Mouse (Mus musculus) kidney, postnatal 0 days (tissue): Measurements from ENCODE around the gene H2-DMb1. TPM values are rescaled to one million over a fixed set of nuclear protein-coding genes. Genes with fewer than 3 reads are reported as not detected.

Source experiments
- ATAC-seq: fragments of 200-750 bp; cut with Nextera tagmentation; replicated peaks from 2 replicates; pipeline ENCODE4 v1.8.0; 2017; ENCODE audit warnings: low read depth, moderate number of reproducible peaks, moderate TSS enrichment, moderate library complexity; ENCODE audit not compliant: low FRiP score
- DNase-seq: peaks from one replicate; pipeline ENCODE4 v3.0.0-alpha.2; 2016; ENCODE audit warnings: low spot score
- H3K27ac ChIP-seq: fragments of 300-500 bp; sonication (generic); 2 replicates; pipeline ENCODE4 v1.5.1; 2014; ENCODE audit warnings: mild to moderate bottlenecking
- H3K27me3 ChIP-seq: fragments of 300-500 bp; sonication (generic); 2 replicates; pipeline ENCODE4 v1.6.1; 2014; ENCODE audit warnings: low read length, mixed read lengths; ENCODE audit not compliant: insufficient read depth
- H3K36me3 ChIP-seq: fragments of 300-500 bp; sonication (generic); 2 replicates; pipeline ENCODE4 v1.6.1; 2014; ENCODE audit warnings: low read length, mixed read lengths; ENCODE audit not compliant: insufficient read depth
- H3K4me1 ChIP-seq: fragments of 300-500 bp; sonication (generic); replicated peaks from 2 replicates; pipeline ENCODE4 v1.6.1; 2014; ENCODE audit warnings: antibody characterized with exemption, low read length, mixed read lengths; ENCODE audit not compliant: insufficient read depth
- H3K4me2 ChIP-seq: fragments of 300-500 bp; sonication (generic); 2 replicates; pipeline ENCODE4 v1.6.1; 2014; ENCODE audit warnings: mild to moderate bottlenecking, low read length, moderate library complexity, mixed read lengths
- H3K4me3 ChIP-seq: fragments of 300-500 bp; sonication (generic); replicated peaks from 2 replicates; pipeline ENCODE4 v1.5.1; 2014; ENCODE audit warnings: low read depth, low read length
- H3K9ac ChIP-seq: fragments of 300-500 bp; sonication (generic); 2 replicates; pipeline ENCODE4 v1.6.1; 2014; ENCODE audit warnings: low read depth, low read length
- H3K9me3 ChIP-seq: fragments of 300-500 bp; sonication (generic); replicated peaks from 2 replicates; pipeline ENCODE4 v1.6.1; 2016; ENCODE audit warnings: low read length, inconsistent platforms, mixed read lengths
- CTCF ChIP-seq: IDR thresholded peaks from 2 replicates; pipeline ENCODE4 v1.5.1; 2016; ENCODE audit warnings: antibody characterized with exemption, low read depth, mild to moderate bottlenecking, moderate library complexity
- WGBS: fragments of 180-500 bp; shearing (Covaris S2); extraction: QIAGEN DNeasy Blood & Tissue Kit; methylation state at CpG from one replicate; pipeline ENCODE4 v1.1.7; 2014; 5-methylcytosine and 5-hydroxymethylcytosine counted together
- polyA plus RNA-seq: library from polyadenylated mRNA; unstranded; fragments of >200 nt; fragmentation: Nextera tagmentation; extraction: Ambion mirVana; gene quantifications from 2 replicates; pipeline ENCODE4 v1.2.1, GENCODE M21; 2015

The H2-DMb1 gene
- polyA plus RNA-seq, 1 experiment from 2014 or later = 12.9 TPM

GRCm38 (mm10) chr17:34199050-34199619 lies 46.3 kb downstream of the H2-DMb1 start:
- WGBS = 70% methylated on average over 12 of the region's 12 CpGs
- H3K9ac ChIP-seq = no peak overlapping the region
- peaks cover 8% of the 10 kb centered on the region for H3K27me3 ChIP-seq
- no peak for DNase-seq
- H3K9me3 ChIP-seq = no peaks in the 10 kb centered on the region
- H3K36me3 ChIP-seq = 0 out of 2 replicates have a peak, but pooled peaks cover 4% of the 10 kb centered on the region
- H3K4me1 ChIP-seq = no peaks in the 10 kb centered on the region
- H3K4me3 ChIP-seq = no peak overlapping the region
- H3K4me2 ChIP-seq = peak overlapping the region; percentile 78; the same call in 1 of the 2 replicates
- H3K27ac ChIP-seq = no peak overlapping the region
- no peak for ATAC-seq
- TF ChIP-seq CTCF = no peak

GRCm38 (mm10) chr17:34200047-34200446 lies 47.2 kb downstream of the H2-DMb1 start:
- no peaks in the 10 kb centered on the region for H3K9me3 ChIP-seq
- TF ChIP-seq CTCF = no peak
- H3K4me2 ChIP-seq = no peak overlapping the region
- H3K27me3 ChIP-seq = peaks cover 8% of the 10 kb centered on the region
- H3K9ac ChIP-seq = no peak overlapping the region
- ATAC-seq (no peak), DNase-seq (no peak)
- H3K36me3 ChIP-seq = no peaks in the 10 kb centered on the region
- no peaks in the 10 kb centered on the region; the same call in 1 of the 2 replicates for H3K4me1 ChIP-seq
- 88% methylated on average over 10 of the region's 10 CpGs for WGBS
- no peak overlapping the region for H3K27ac ChIP-seq
- no peak overlapping the region for H3K4me3 ChIP-seq

- H3K27me3 ChIP-seq = peaks cover 8% of the 10 kb centered on the region
- 86% methylated on average over 16 of the region's 16 CpGs for WGBS
- no peak overlapping the region for H3K27ac ChIP-seq
- no peak for TF ChIP-seq CTCF
- ATAC-seq = no peak
- H3K9me3 ChIP-seq = no peaks in the 10 kb centered on the region
- H3K4me1 ChIP-seq = no peaks in the 10 kb centered on the region; the same call in 1 of the 2 replicates
- DNase-seq = no peak
- no peak overlapping the region for H3K4me2 ChIP-seq
- H3K36me3 ChIP-seq = no peaks in the 10 kb centered on the region
- no peak overlapping the region for H3K9ac ChIP-seq
- no peak overlapping the region for H3K4me3 ChIP-seq
Observed at GRCm38 (mm10) chr17:34200772-34201505, 48.1 kb downstream of the H2-DMb1 start.

GRCm38 (mm10) chr17:34201506-34202055 lies 48.7 kb downstream of the H2-DMb1 start:
- no peak for DNase-seq
- H3K4me2 ChIP-seq = no peak overlapping the region
- no peaks in the 10 kb centered on the region for H3K9me3 ChIP-seq
- no peak for TF ChIP-seq CTCF
- ATAC-seq = no peak
- no peak overlapping the region for H3K4me3 ChIP-seq
- H3K9ac ChIP-seq = no peak overlapping the region
- H3K27me3 ChIP-seq = peaks cover 2% of the 10 kb centered on the region
- WGBS = 66% methylated on average over 7 of the region's 7 CpGs
- no peaks in the 10 kb centered on the region for H3K36me3 ChIP-seq
- no peak overlapping the region for H3K27ac ChIP-seq
- no peaks in the 10 kb centered on the region; the same call in 1 of the 2 replicates for H3K4me1 ChIP-seq

GRCm38 (mm10) chr17:34202760-34203442 lies 50.0 kb downstream of the H2-DMb1 start:
- H3K4me2 ChIP-seq = no peak overlapping the region
- DNase-seq = no peak
- ATAC-seq = no peak; the same call in 1 of the 2 replicates
- H3K9ac ChIP-seq = no peak overlapping the region
- 80% methylated on average over 4 of the region's 4 CpGs for WGBS
- no peak overlapping the region for H3K4me3 ChIP-seq
- no peaks in the 10 kb centered on the region; the same call in 1 of the 2 replicates for H3K27me3 ChIP-seq
- no peak overlapping the region for H3K27ac ChIP-seq
- no peaks in the 10 kb centered on the region for H3K36me3 ChIP-seq
- no peaks in the 10 kb centered on the region for H3K9me3 ChIP-seq
- no peaks in the 10 kb centered on the region; the same call in 1 of the 2 replicates for H3K4me1 ChIP-seq
- TF ChIP-seq CTCF = no peak

GRCm38 (mm10) chr17:34203444-34203843 lies 50.6 kb downstream of the H2-DMb1 start, which contains the start of gene Tap2:
TSS of gene Tap2 (plus strand) at chr17:34203527.
- 78% methylated on average over 5 of the region's 5 CpGs for WGBS
- no peak for TF ChIP-seq CTCF
- no peak for DNase-seq
- Histone ChIP-seq H3K4me2 (peak within 1 kb of the TSS; percentile 96), H3K4me1 (no peaks in the 10 kb centered on the region; the same call in 1 of the 2 replicates), H3K27me3 (no peaks in the 10 kb centered on the region; the same call in 1 of the 2 replicates), H3K36me3 (no peaks in the 10 kb centered on the region), H3K27ac (peak within 1 kb of the TSS; percentile 6; the same call in 1 of the 2 replicates), H3K9me3 (no peaks in the 10 kb centered on the region), H3K4me3 (peak within 1 kb of the TSS; percentile 82), H3K9ac (peak within 1 kb of the TSS; percentile 77)
- ATAC-seq = no peak
